Mouse (Mus musculus): ENCODE measurements around the gene Ccdc146. TPM values are rescaled to one million over a fixed set of nuclear protein-coding genes. Genes with fewer than 3 reads are reported as not detected.

The Ccdc146 gene
- polyA plus RNA-seq, 1 experiment, result not detected

GRCm38 (mm10) chr5:21255551-21256132, 168.8 kb downstream of the Ccdc146 start:
- no peaks in the 10 kb centered on the region for H3K27me3 ChIP-seq (ENCODE audit: control insufficient read depth, insufficient read depth, low read length)
- 0 out of 2 replicates have a peak, but pooled peaks cover 2% of the 10 kb centered on the region for H3K4me1 ChIP-seq (ENCODE audit: control insufficient read depth, insufficient read depth, insufficient read length, low read length)
- H3K27ac ChIP-seq (ENCODE audit: insufficient read depth, low read depth, low read length), result no peak overlapping the region
- no peak overlapping the region for H3K4me3 ChIP-seq (ENCODE audit: low read depth, low read length)
- TF ChIP-seq POLR2A (IDR thresholded peaks at IDR 0.05; ENCODE audit: low read depth, low read length) (no peak), CTCF (IDR thresholded peaks at IDR 0.05; ENCODE audit: extremely low read depth, insufficient read length, insufficient replicate concordance, low read depth, low read length) (no peak)
- H3K36me3 ChIP-seq (ENCODE audit: control insufficient read depth, insufficient read depth, low read length), result no peaks in the 10 kb centered on the region
- WGBS, result 68% methylated on average over 5 of the region's 5 CpGs

- Histone ChIP-seq H3K4me3 (ENCODE audit: low read depth, low read length) (no peak overlapping the region), H3K27ac (ENCODE audit: insufficient read depth, low read depth, low read length) (no peak overlapping the region), H3K4me1 (ENCODE audit: control insufficient read depth, insufficient read depth, insufficient read length, low read length) (0 out of 2 replicates have a peak, but pooled peaks cover 2% of the 10 kb centered on the region), H3K27me3 (ENCODE audit: control insufficient read depth, insufficient read depth, low read length) (no peaks in the 10 kb centered on the region), H3K36me3 (ENCODE audit: control insufficient read depth, insufficient read depth, low read length) (no peaks in the 10 kb centered on the region)
- TF ChIP-seq CTCF (IDR thresholded peaks at IDR 0.05; ENCODE audit: extremely low read depth, insufficient read length, insufficient replicate concordance, low read depth, low read length), result no peak
- TF ChIP-seq POLR2A (IDR thresholded peaks at IDR 0.05; ENCODE audit: low read depth, low read length), result no peak
- WGBS, result 86% methylated on average over 12 of the region's 12 CpGs
Observed at GRCm38 (mm10) chr5:21254731-21255525, 169.5 kb downstream of the Ccdc146 start.

- Histone ChIP-seq H3K36me3 (ENCODE audit: control insufficient read depth, insufficient read depth, low read length) (no peaks in the 10 kb centered on the region), H3K27me3 (ENCODE audit: control insufficient read depth, insufficient read depth, low read length) (no peaks in the 10 kb centered on the region), H3K27ac (ENCODE audit: insufficient read depth, low read depth, low read length) (no peak overlapping the region), H3K4me1 (ENCODE audit: control insufficient read depth, insufficient read depth, insufficient read length, low read length) (no peaks in the 10 kb centered on the region), H3K4me3 (ENCODE audit: low read depth, low read length) (no peak overlapping the region)
- TF ChIP-seq CTCF (IDR thresholded peaks at IDR 0.05; ENCODE audit: extremely low read depth, insufficient read length, insufficient replicate concordance, low read depth, low read length), result no peak
- no peak for TF ChIP-seq POLR2A (IDR thresholded peaks at IDR 0.05; ENCODE audit: low read depth, low read length)
- WGBS, result 58% methylated on average over 5 of the region's 5 CpGs
Observed at GRCm38 (mm10) chr5:21248834-21249233, 175.6 kb downstream of the Ccdc146 start.

DNA sequence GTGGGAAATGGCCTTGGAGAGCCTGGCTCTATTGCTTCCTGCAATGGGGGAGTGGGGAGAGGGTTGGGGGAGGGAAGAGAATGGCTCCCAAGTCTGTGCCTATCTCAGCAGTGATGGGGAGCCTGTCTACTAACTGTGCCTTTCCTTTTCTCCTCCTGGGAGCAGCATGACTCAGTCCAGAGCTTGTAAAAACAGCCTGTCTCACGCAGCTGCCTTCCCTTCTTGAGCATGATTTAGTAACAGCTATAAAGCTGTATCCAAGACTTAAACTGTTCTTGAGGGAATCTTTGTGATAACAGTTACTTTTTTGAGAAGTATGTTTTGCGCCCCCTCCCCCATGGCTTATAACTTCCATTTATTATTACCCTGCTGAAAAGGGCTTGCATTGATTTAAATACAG, 176.6 kb downstream of the Ccdc146 start:
- no peaks in the 10 kb centered on the region for H3K4me1 ChIP-seq (ENCODE audit: control insufficient read depth, insufficient read depth, insufficient read length, low read length)
- no peak for TF ChIP-seq CTCF (IDR thresholded peaks at IDR 0.05; ENCODE audit: extremely low read depth, insufficient read length, insufficient replicate concordance, low read depth, low read length)
- TF ChIP-seq POLR2A (IDR thresholded peaks at IDR 0.05; ENCODE audit: low read depth, low read length), result no peak
- H3K36me3 ChIP-seq (ENCODE audit: control insufficient read depth, insufficient read depth, low read length), result no peaks in the 10 kb centered on the region
- H3K4me3 ChIP-seq (ENCODE audit: low read depth, low read length), result no peak overlapping the region
- no peak overlapping the region for H3K27ac ChIP-seq (ENCODE audit: insufficient read depth, low read depth, low read length)
- 69% methylated on average over 2 of the region's 2 CpGs for WGBS
- no peaks in the 10 kb centered on the region for H3K27me3 ChIP-seq (ENCODE audit: control insufficient read depth, insufficient read depth, low read length)

GRCm38 (mm10) chr5:21246794-21247193, 177.7 kb downstream of the Ccdc146 start:
- H3K4me1 ChIP-seq (ENCODE audit: control insufficient read depth, insufficient read depth, insufficient read length, low read length), result no peaks in the 10 kb centered on the region
- H3K4me3 ChIP-seq (ENCODE audit: low read depth, low read length), result no peak overlapping the region
- H3K27me3 ChIP-seq (ENCODE audit: control insufficient read depth, insufficient read depth, low read length), result no peaks in the 10 kb centered on the region
- TF ChIP-seq POLR2A (IDR thresholded peaks at IDR 0.05; ENCODE audit: low read depth, low read length), result no peak
- no peak for TF ChIP-seq CTCF (IDR thresholded peaks at IDR 0.05; ENCODE audit: extremely low read depth, insufficient read length, insufficient replicate concordance, low read depth, low read length)
- no peaks in the 10 kb centered on the region for H3K36me3 ChIP-seq (ENCODE audit: control insufficient read depth, insufficient read depth, low read length)
- no peak overlapping the region for H3K27ac ChIP-seq (ENCODE audit: insufficient read depth, low read depth, low read length)
- WGBS, result 76% methylated on average over 6 of the region's 6 CpGs

DNA sequence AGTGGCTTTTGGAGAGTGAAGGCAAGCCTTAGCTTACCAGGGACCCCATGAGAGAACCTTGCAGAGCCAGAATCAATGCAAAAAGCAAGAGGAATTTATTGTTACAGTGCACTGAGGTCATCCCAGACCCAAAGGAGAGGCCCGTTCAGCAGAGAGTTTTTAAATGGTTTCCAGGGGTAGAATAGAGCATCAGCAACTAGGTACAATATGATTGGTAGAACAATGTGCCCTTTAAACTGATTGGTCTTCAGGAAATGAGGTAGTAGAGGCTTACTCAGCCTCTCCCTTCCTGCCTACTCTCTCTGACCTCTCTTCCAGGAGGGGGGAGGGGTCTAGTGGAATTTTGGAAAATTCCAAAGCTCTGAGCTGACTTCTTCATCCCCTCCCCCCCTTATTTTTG, 179.2 kb downstream of the Ccdc146 start:
- no peak overlapping the region for H3K4me3 ChIP-seq (ENCODE audit: low read depth, low read length)
- H3K36me3 ChIP-seq (ENCODE audit: control insufficient read depth, insufficient read depth, low read length), result no peaks in the 10 kb centered on the region
- no peak overlapping the region for H3K27ac ChIP-seq (ENCODE audit: insufficient read depth, low read depth, low read length)
- no peak for TF ChIP-seq CTCF (IDR thresholded peaks at IDR 0.05; ENCODE audit: extremely low read depth, insufficient read length, insufficient replicate concordance, low read depth, low read length)
- TF ChIP-seq POLR2A (IDR thresholded peaks at IDR 0.05; ENCODE audit: low read depth, low read length), result no peak
- no peaks in the 10 kb centered on the region for H3K4me1 ChIP-seq (ENCODE audit: control insufficient read depth, insufficient read depth, insufficient read length, low read length)
- WGBS, result 79% methylated on average over 1 of the region's 1 CpGs
- H3K27me3 ChIP-seq (ENCODE audit: control insufficient read depth, insufficient read depth, low read length), result no peaks in the 10 kb centered on the region

DNA sequence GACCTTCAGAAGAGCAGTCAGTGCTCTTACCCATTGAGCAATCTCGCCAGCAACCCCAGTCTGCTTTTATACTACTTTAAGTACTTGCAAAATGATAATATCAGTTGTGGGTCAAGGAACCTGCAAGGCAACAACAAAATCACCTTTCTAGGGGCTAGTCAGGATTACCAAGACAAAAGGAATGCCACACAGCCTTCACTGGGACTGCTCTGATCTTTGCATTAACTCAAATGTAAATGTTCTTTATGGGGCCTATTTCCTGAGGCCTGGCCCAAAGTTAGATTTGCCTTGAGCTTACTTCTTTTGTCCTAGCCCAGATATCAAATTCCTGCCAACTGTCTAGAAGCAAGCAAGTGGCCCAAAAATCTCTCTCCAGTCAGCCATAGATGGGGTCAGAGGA, 179.9 kb downstream of the Ccdc146 start:
- no peaks in the 10 kb centered on the region for H3K27me3 ChIP-seq (ENCODE audit: control insufficient read depth, insufficient read depth, low read length)
- H3K4me3 ChIP-seq (ENCODE audit: low read depth, low read length), result no peak overlapping the region
- WGBS, result 84% methylated on average over 1 of the region's 1 CpGs
- TF ChIP-seq CTCF (IDR thresholded peaks at IDR 0.05; ENCODE audit: extremely low read depth, insufficient read length, insufficient replicate concordance, low read depth, low read length), result no peak
- TF ChIP-seq POLR2A (IDR thresholded peaks at IDR 0.05; ENCODE audit: low read depth, low read length), result no peak
- H3K36me3 ChIP-seq (ENCODE audit: control insufficient read depth, insufficient read depth, low read length), result no peaks in the 10 kb centered on the region
- no peak overlapping the region for H3K27ac ChIP-seq (ENCODE audit: insufficient read depth, low read depth, low read length)
- H3K4me1 ChIP-seq (ENCODE audit: control insufficient read depth, insufficient read depth, insufficient read length, low read length), result no peaks in the 10 kb centered on the region

Other genes starting within 250 kb of the Ccdc146 start
- 0.47 and 0.68 TPM in 2 replicates for gene Gsap, start 238.4 kb downstream of the Ccdc146 start, polyA plus RNA-seq (2012; rRNA removed)
- 12.4 and 19.0 TPM in 2 replicates for gene Fgl2, start 52.0 kb downstream of the Ccdc146 start, polyA plus RNA-seq (2012; rRNA removed)
- 1.7 and 2.3 TPM in 2 replicates for gene Fam185a, start 281 bp upstream of the Ccdc146 start, polyA plus RNA-seq (2012; rRNA removed)
- 0.37 and 0.56 TPM in 2 replicates for gene Lrrc17, start 118.9 kb upstream of the Ccdc146 start, polyA plus RNA-seq (2012; rRNA removed)
- gene Fbxl13, start 221.0 kb upstream of the Ccdc146 start, polyA plus RNA-seq (2012; rRNA removed), result not detected in 2 replicates
- gene Armc10, start 221.1 kb upstream of the Ccdc146 start, polyA plus RNA-seq (2012; rRNA removed), result 12.0 and 31.8 TPM in 2 replicates